Mouse (Mus musculus): ENCODE results near the gene Igsf3. TPM values are rescaled to one million over a fixed set of nuclear protein-coding genes. Genes with fewer than 3 reads are reported as not detected.
A peak's percentile ranks its signal among the peaks of the same experiment; 100 is the strongest.

Igsf3 gene
- polyA plus RNA-seq, 1 experiment from 2014 or later, result 4.3 TPM

DNA sequence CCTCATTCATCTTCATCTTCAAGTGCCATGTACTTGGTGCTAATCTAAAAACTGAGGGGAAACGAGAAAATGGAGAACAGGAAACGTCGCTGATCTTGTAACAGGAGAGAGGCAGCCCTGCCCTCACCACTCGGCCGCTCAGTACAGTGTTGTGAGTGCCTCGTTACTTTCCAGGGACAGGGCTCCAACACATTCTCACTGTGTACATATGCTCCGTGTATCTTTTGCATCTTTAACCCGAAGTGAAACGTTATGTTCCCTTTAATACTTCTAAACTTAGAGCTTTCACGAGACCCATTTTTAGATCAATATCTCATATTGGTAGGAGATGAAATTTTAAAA, 42.7 kb downstream of the Igsf3 start:
- H3K36me3 ChIP-seq (ENCODE audit: control insufficient read depth, insufficient read depth), result no peaks in the 10 kb centered on the region
- H3K9ac ChIP-seq (ENCODE audit: low read depth, low read length), result no peak overlapping the region
- ATAC-seq (ENCODE audit: low read depth), result 0 out of 2 replicates have a peak, but pooled peaks have one; percentile 39
- no peaks in the 10 kb centered on the region for H3K9me3 ChIP-seq (replicated peaks; ENCODE audit: control insufficient read depth, low read length)
- no peak overlapping the region for H3K4me3 ChIP-seq (ENCODE audit: low read depth, low read length)
- no peaks in the 10 kb centered on the region for H3K27me3 ChIP-seq (ENCODE audit: control insufficient read depth, insufficient read depth, low read depth, low read length)
- 30% methylated on average over 10 of the region's 10 CpGs for WGBS (ENCODE audit: insufficient replicate concordance)
- peaks cover 12% of the 10 kb centered on the region for H3K4me1 ChIP-seq (ENCODE audit: control insufficient read depth, low read depth, low read length)
- no peak overlapping the region for H3K27ac ChIP-seq (ENCODE audit: low read length)
- peak overlapping the region; percentile 33 for H3K4me2 ChIP-seq (ENCODE audit: low read depth, low read length)

DNA sequence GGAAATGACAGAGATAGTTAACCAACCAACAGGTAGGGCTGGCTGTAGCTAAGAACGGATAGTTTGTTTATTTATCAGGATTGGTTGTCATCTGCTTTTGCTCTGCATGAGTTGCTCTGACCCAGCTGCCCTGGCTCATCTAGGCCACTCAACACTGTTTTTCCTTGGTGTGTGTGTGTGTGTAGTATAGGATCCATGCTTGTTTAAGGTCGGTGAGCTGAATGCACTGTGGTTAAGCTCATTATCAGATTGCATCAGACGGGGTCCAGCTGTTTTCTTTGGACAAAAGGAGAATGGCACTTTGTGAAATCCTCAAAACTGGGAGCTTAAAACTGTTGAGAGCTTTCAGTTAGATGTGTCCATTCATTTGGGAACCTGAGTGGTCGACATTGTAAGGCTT, 46.3 kb downstream of the Igsf3 start:
- Histone ChIP-seq H3K4me2 (ENCODE audit: low read depth, low read length) (no peak overlapping the region), H3K27me3 (ENCODE audit: control insufficient read depth, insufficient read depth, low read depth, low read length) (no peaks in the 10 kb centered on the region), H3K4me1 (ENCODE audit: control insufficient read depth, low read depth, low read length) (peaks cover 12% of the 10 kb centered on the region), H3K9me3 (replicated peaks; ENCODE audit: control insufficient read depth, low read length) (no peaks in the 10 kb centered on the region), H3K27ac (ENCODE audit: low read length) (no peak overlapping the region), H3K9ac (ENCODE audit: low read depth, low read length) (no peak overlapping the region), H3K36me3 (ENCODE audit: control insufficient read depth, insufficient read depth) (no peaks in the 10 kb centered on the region), H3K4me3 (ENCODE audit: low read depth, low read length) (no peak overlapping the region)
- WGBS (ENCODE audit: insufficient replicate concordance), result 31% methylated on average over 4 of the region's 4 CpGs
- no peak for ATAC-seq (ENCODE audit: low read depth)

DNA sequence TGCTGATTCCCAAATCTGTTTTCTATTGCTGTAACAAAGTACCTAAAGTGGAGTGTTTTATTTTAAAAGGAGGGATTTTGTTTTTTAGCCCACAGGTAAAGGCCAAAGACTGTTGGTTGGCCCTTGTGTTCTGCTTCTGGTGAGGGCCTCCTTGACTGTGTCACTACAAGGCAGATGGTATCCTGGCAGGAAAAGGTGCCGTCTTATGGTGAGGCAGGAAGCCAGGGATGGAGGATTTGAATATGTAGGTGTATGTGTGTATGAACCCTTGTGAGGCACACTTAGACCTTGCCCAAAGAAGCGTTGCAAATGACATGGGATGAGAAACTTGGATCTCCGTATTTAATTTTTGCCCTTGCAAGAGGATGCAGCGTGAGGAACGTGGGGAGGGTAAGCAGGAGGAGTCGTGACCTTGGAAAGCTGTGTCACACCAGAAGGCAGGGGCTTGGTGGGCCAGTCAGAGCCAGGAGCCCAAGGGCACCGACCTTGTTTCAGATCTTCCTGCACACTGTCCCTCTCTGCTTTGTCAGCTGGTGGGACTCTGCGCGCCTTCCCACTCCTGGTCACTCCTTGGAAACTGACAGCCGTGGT, 47.5 kb downstream of the Igsf3 start:
- no peak for ATAC-seq (ENCODE audit: low read depth)
- H3K4me3 ChIP-seq (ENCODE audit: low read depth, low read length), result no peak overlapping the region
- WGBS (ENCODE audit: insufficient replicate concordance), result 78% methylated on average over 10 of the region's 10 CpGs

DNA sequence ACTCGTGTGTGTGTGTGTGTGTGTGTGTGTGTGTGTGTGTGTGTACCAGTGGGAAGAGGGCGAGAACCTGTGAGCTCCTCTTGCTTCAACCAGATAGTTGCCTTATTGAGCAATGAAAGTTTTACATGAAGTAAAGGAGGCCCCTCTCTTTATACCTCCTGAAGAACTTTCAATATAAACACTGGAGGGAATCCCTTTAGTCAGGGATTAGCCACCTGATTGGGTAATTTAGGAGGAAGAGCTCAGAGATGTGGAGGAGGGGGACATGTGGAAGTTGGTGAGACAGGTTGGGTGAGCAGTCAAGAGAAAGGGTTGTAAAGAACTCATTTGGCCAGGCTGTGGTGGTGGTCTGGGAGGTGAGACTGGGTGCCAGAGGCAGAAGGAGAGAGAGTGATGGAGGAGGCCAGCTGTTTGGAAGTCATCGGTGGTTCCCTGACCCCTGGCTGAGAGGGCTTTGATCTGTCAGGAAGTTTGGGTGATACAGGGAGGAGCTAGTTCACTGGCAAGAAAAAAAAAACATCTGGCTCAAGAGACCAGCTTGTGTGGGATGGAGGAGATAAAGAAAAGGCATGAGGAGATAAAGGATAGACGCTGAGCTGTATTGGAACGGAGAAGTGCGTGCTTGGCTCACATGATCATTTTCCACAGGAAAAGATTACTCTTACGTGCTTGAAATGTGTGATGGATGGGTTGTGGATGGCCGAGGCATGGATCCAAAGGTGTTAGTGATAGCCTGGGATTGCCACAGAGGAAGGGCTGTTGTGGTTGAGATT, 53.3 kb downstream of the Igsf3 start:
- H3K27me3 ChIP-seq (ENCODE audit: control insufficient read depth, insufficient read depth, low read depth, low read length), result no peaks in the 10 kb centered on the region
- H3K4me3 ChIP-seq (ENCODE audit: low read depth, low read length), result no peak overlapping the region
- H3K4me2 ChIP-seq (ENCODE audit: low read depth, low read length), result no peak overlapping the region
- peaks cover 10% of the 10 kb centered on the region for H3K4me1 ChIP-seq (ENCODE audit: control insufficient read depth, low read depth, low read length)
- WGBS (ENCODE audit: insufficient replicate concordance), result 23% methylated on average over 8 of the region's 8 CpGs
- H3K9me3 ChIP-seq (replicated peaks; ENCODE audit: control insufficient read depth, low read length), result no peaks in the 10 kb centered on the region
- no peak overlapping the region for H3K9ac ChIP-seq (ENCODE audit: low read depth, low read length)
- ATAC-seq (ENCODE audit: low read depth), result peak; percentile 76
- H3K36me3 ChIP-seq (ENCODE audit: control insufficient read depth, insufficient read depth), result no peaks in the 10 kb centered on the region
- H3K27ac ChIP-seq (ENCODE audit: low read length), result no peak overlapping the region

More for the DNA sequence above, 47.5 kb downstream of the Igsf3 start:
- Histone ChIP-seq H3K9ac (ENCODE audit: low read depth, low read length) (no peak overlapping the region), H3K9me3 (replicated peaks; ENCODE audit: control insufficient read depth, low read length) (no peaks in the 10 kb centered on the region), H3K4me1 (ENCODE audit: control insufficient read depth, low read depth, low read length) (peaks cover 3% of the 10 kb centered on the region), H3K27me3 (ENCODE audit: control insufficient read depth, insufficient read depth, low read depth, low read length) (no peaks in the 10 kb centered on the region), H3K4me2 (ENCODE audit: low read depth, low read length) (no peak overlapping the region), H3K27ac (ENCODE audit: low read length) (no peak overlapping the region), H3K36me3 (ENCODE audit: control insufficient read depth, insufficient read depth) (no peaks in the 10 kb centered on the region)

DNA sequence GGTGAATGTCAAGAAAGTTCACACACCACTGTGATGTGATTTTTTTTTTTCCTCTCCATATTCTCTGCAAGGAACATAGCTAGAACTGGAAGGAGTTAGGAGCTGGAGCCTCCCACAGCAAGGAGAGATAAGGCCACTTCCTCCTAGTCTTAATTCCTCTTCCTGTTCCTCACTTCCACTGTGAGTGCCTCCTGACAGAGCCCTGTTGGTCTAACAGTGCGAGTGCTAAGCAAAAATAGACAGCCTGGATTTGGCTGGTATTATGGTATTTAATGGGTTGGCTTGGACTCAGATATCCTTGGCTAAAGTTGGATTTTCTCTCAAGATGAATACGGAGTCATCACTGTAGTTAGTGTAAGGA, 53.9 kb downstream of the Igsf3 start:
- Histone ChIP-seq H3K27ac (ENCODE audit: low read length) (no peak overlapping the region), H3K36me3 (ENCODE audit: control insufficient read depth, insufficient read depth) (no peaks in the 10 kb centered on the region), H3K27me3 (ENCODE audit: control insufficient read depth, insufficient read depth, low read depth, low read length) (no peaks in the 10 kb centered on the region), H3K4me1 (ENCODE audit: control insufficient read depth, low read depth, low read length) (peaks cover 10% of the 10 kb centered on the region), H3K9me3 (replicated peaks; ENCODE audit: control insufficient read depth, low read length) (no peaks in the 10 kb centered on the region), H3K4me3 (ENCODE audit: low read depth, low read length) (no peak overlapping the region), H3K4me2 (ENCODE audit: low read depth, low read length) (no peak overlapping the region), H3K9ac (ENCODE audit: low read depth, low read length) (no peak overlapping the region)
- 46% methylated on average over 2 of the region's 2 CpGs for WGBS (ENCODE audit: insufficient replicate concordance)
- ATAC-seq (ENCODE audit: low read depth), result peak; percentile 47

DNA sequence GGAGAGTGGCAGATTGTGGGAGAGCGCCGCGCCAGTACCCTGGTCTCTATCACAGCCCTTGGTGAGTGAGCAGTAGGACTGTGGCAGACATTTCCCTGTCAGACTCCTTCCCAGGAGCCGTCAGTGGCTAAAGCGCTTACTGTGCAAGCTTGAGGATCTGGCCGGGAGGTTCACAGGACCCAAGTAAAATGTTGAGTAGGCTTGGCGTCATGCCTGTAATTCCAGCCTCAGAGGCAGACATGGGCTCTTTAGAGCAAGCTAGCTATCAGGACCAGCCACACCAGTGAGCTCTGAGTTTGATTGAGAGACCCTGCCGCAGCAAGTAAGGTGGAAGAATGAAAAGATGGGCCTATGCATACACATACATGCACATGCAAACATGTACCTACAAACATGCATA, 58.8 kb downstream of the Igsf3 start:
- Histone ChIP-seq H3K4me3 (ENCODE audit: low read depth, low read length) (no peak overlapping the region), H3K27me3 (ENCODE audit: control insufficient read depth, insufficient read depth, low read depth, low read length) (no peaks in the 10 kb centered on the region), H3K4me1 (ENCODE audit: control insufficient read depth, low read depth, low read length) (peaks cover 3% of the 10 kb centered on the region), H3K9ac (ENCODE audit: low read depth, low read length) (no peak overlapping the region), H3K4me2 (ENCODE audit: low read depth, low read length) (no peak overlapping the region), H3K9me3 (replicated peaks; ENCODE audit: control insufficient read depth, low read length) (no peaks in the 10 kb centered on the region), H3K27ac (ENCODE audit: low read length) (no peak overlapping the region), H3K36me3 (ENCODE audit: control insufficient read depth, insufficient read depth) (no peaks in the 10 kb centered on the region)
- WGBS (ENCODE audit: insufficient replicate concordance), result 80% methylated on average over 8 of the region's 8 CpGs
- ATAC-seq (ENCODE audit: low read depth), result no peak

DNA sequence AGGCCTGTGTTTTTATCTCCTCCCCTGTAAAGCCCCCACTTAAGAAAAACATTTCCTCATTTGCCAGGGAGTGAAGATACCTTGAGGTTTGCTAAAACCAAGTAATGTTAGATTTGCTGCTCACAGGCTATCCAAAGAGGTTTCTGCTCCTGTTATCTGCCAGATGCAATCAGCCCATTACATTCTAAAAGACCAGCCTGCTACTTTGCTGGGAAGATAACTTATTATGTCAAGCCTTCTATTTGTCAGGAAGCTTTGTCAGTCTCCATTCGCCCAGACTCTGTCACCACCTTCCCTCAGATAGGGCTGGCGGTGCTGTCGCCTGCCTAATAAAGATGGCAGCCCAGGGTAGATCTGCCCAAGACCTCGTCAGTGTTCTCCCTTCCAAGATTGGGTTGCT, 59.6 kb downstream of the Igsf3 start:
- Histone ChIP-seq H3K9ac (ENCODE audit: low read depth, low read length) (no peak overlapping the region), H3K27ac (ENCODE audit: low read length) (0 out of 2 replicates have a peak overlapping the region, but pooled peaks have one; percentile 7), H3K4me2 (ENCODE audit: low read depth, low read length) (no peak overlapping the region), H3K9me3 (replicated peaks; ENCODE audit: control insufficient read depth, low read length) (no peaks in the 10 kb centered on the region), H3K36me3 (ENCODE audit: control insufficient read depth, insufficient read depth) (no peaks in the 10 kb centered on the region), H3K4me3 (ENCODE audit: low read depth, low read length) (no peak overlapping the region), H3K27me3 (ENCODE audit: control insufficient read depth, insufficient read depth, low read depth, low read length) (no peaks in the 10 kb centered on the region), H3K4me1 (ENCODE audit: control insufficient read depth, low read depth, low read length) (no peaks in the 10 kb centered on the region; the same call in 1 of the 2 replicates)
- WGBS (ENCODE audit: insufficient replicate concordance), result 24% methylated on average over 4 of the region's 4 CpGs
- ATAC-seq (ENCODE audit: low read depth), result peak; percentile 60; the same call in 1 of the 2 replicates

DNA sequence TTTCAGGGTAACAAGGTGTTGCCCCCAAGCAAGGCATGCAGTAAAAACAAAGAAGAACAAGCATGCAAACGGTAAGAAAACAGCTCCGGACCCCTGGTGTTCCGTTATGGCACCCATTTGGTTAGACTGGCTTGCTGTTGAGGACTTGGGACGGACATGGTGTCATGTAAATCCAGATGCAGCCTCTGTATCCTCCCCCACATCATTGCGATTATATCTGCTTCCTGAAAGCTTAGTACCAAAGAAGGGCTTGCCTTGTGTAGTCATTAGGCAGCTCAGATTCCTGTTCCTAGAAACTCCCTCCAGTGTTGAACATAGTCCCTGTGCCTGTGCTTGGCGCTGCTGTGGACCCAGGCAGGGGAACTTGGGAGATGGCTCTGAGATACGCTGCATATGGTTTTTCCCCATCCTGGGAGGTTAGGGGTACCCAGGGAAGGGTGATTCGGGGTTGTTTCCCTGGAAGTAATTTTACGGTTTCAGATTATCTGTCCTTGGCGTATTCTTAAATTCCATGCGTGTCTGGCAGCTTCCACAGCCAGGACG, 60.2 kb downstream of the Igsf3 start:
- Histone ChIP-seq H3K4me3 (ENCODE audit: low read depth, low read length) (no peak overlapping the region), H3K27me3 (ENCODE audit: control insufficient read depth, insufficient read depth, low read depth, low read length) (no peaks in the 10 kb centered on the region), H3K27ac (ENCODE audit: low read length) (no peak overlapping the region), H3K9ac (ENCODE audit: low read depth, low read length) (no peak overlapping the region), H3K4me2 (ENCODE audit: low read depth, low read length) (no peak overlapping the region), H3K9me3 (replicated peaks; ENCODE audit: control insufficient read depth, low read length) (no peaks in the 10 kb centered on the region), H3K4me1 (ENCODE audit: control insufficient read depth, low read depth, low read length) (no peaks in the 10 kb centered on the region; the same call in 1 of the 2 replicates), H3K36me3 (ENCODE audit: control insufficient read depth, insufficient read depth) (no peaks in the 10 kb centered on the region)
- ATAC-seq (ENCODE audit: low read depth), result no peak
- WGBS (ENCODE audit: insufficient replicate concordance), result 76% methylated on average over 12 of the region's 12 CpGs

DNA sequence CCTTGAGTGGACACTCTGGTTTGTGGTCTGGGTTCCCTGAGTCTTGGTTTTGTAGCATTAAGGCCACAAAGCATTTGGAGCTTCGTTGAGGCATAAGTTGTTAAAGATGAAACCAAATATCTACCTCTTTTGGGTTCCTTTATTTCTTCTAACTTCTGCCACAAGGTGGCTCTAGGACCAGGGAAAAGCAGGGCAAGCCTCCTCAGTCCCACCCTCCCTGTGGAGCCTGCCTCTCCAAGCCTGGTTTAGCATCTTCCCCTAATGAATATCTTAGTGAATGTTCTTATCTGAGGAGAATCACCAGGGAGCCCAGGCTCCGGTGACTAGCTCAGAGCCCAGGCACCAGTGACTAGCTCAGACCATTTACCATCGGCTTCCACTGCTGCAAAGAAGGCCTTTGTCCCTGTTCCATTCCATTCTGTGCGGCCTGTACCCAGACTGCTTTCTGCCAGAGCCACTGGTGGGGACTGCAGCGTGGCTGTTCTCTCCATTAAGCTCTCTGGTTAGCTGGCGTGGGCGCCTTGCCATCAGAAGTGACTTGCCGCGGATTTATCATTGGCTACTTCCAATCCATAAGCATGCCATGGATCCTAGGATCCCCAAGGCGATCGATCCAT, 66.5 kb downstream of the Igsf3 start:
- H3K4me1 ChIP-seq (ENCODE audit: control insufficient read depth, low read depth, low read length), result no peaks in the 10 kb centered on the region
- no peak overlapping the region for H3K4me3 ChIP-seq (ENCODE audit: low read depth, low read length)
- no peak overlapping the region for H3K4me2 ChIP-seq (ENCODE audit: low read depth, low read length)
- no peak overlapping the region for H3K27ac ChIP-seq (ENCODE audit: low read length)
- H3K36me3 ChIP-seq (ENCODE audit: control insufficient read depth, insufficient read depth), result no peaks in the 10 kb centered on the region
- no peaks in the 10 kb centered on the region for H3K27me3 ChIP-seq (ENCODE audit: control insufficient read depth, insufficient read depth, low read depth, low read length)
- WGBS (ENCODE audit: insufficient replicate concordance), result 73% methylated on average over 11 of the region's 11 CpGs
- ATAC-seq (ENCODE audit: low read depth), result no peak
- no peak overlapping the region for H3K9ac ChIP-seq (ENCODE audit: low read depth, low read length)
- H3K9me3 ChIP-seq (replicated peaks; ENCODE audit: control insufficient read depth, low read length), result no peaks in the 10 kb centered on the region

All from liver, embryonic 16.5 days (tissue).